Mouse (Mus musculus) cerebellum, postnatal 4 days (tissue): ENCODE measurements around the gene Dph6.
"Not testable (repeated sequence)": the region's sequence is repeated elsewhere in the genome, so short reads cannot be mapped to it uniquely, and the experiment has no call there.

ENCODE experiments used
- DNase-seq, 2 experiments: peaks; one replicate each; pipeline ENCODE4 v3.0.0; 2022; ENCODE audit warnings: low spot score in 2 of 2, mixed read lengths in 1 of 2

The Dph6 gene

GRCm38 (mm10) chr2:114654365-114655239, at the start of gene Dph6:
TSS of gene Dph6 (minus strand) at chr2:114654964.
- DNase-seq, result peak; percentile 56 to 83

GRCm38 (mm10) chr2:114700966-114701685, 46.4 kb upstream of the Dph6 start:
- no peak for DNase-seq

- DNase-seq, result no peak
Observed at GRCm38 (mm10) chr2:114691607-114692006, 36.8 kb upstream of the Dph6 start.

- DNase-seq, result peak in 1 of 2 experiments; percentile 1
Observed at GRCm38 (mm10) chr2:114687483-114687882, 32.7 kb upstream of the Dph6 start.

- DNase-seq, result no peak
Observed at GRCm38 (mm10) chr2:114687081-114687480, 32.3 kb upstream of the Dph6 start.

GRCm38 (mm10) chr2:114673831-114674230, 19.1 kb upstream of the Dph6 start:
- no peak for DNase-seq

- DNase-seq, result no peak
Observed at GRCm38 (mm10) chr2:114670983-114671382, 16.2 kb upstream of the Dph6 start.

GRCm38 (mm10) chr2:114658954-114659353, 4.2 kb upstream of the Dph6 start:
- DNase-seq, result no peak

- no peak for DNase-seq
Observed at GRCm38 (mm10) chr2:114646240-114646639, 8.5 kb downstream of the Dph6 start.

- no peak for DNase-seq
Observed at GRCm38 (mm10) chr2:114643832-114644231, 10.9 kb downstream of the Dph6 start.

- DNase-seq, result no peak
Observed at GRCm38 (mm10) chr2:114624683-114625082, 30.1 kb downstream of the Dph6 start.

GRCm38 (mm10) chr2:114622550-114622939, 32.2 kb downstream of the Dph6 start:
- no peak for DNase-seq

GRCm38 (mm10) chr2:114621781-114622549, 32.8 kb downstream of the Dph6 start:
- DNase-seq, result peak in 1 of 2 experiments; percentile 6

- DNase-seq, result no peak
Observed at GRCm38 (mm10) chr2:114611576-114611975, 43.2 kb downstream of the Dph6 start.

GRCm38 (mm10) chr2:114610110-114610509, 44.7 kb downstream of the Dph6 start:
- no peak for DNase-seq

- DNase-seq, result not testable (repeated sequence)
Observed at GRCm38 (mm10) chr2:114605202-114605601, 49.6 kb downstream of the Dph6 start.

- DNase-seq, result no peak
Observed at GRCm38 (mm10) chr2:114601174-114601573, 53.6 kb downstream of the Dph6 start.

GRCm38 (mm10) chr2:114599793-114600192, 55.0 kb downstream of the Dph6 start:
- no peak for DNase-seq

- no peak for DNase-seq
Observed at GRCm38 (mm10) chr2:114593393-114593792, 61.4 kb downstream of the Dph6 start.

GRCm38 (mm10) chr2:114580714-114581113, 74.0 kb downstream of the Dph6 start:
- no peak for DNase-seq

- DNase-seq, result no peak
Observed at GRCm38 (mm10) chr2:114543000-114543622, 111.7 kb downstream of the Dph6 start.

- no peak for DNase-seq
Observed at GRCm38 (mm10) chr2:114542325-114542724, 112.4 kb downstream of the Dph6 start.
